Mouse (Mus musculus) lung, embryonic 14.5 days (tissue): Measurements from ENCODE around the gene Erlin1. TPM values are rescaled to one million over a fixed set of nuclear protein-coding genes. Genes with fewer than 3 reads are reported as not detected.

ENCODE experiments used
- ATAC-seq: fragments of 200-750 bp; cut with Nextera tagmentation; 2 replicates; pipeline ENCODE4 v1.8.0; 2017; ENCODE audit warnings: mild to moderate bottlenecking, moderate TSS enrichment, moderate library complexity; ENCODE audit not compliant: insufficient read depth
- DNase-seq: peaks from one replicate; pipeline ENCODE4 v3.0.0-alpha.2; 2015
- H3K27ac ChIP-seq: fragments of 300-500 bp; sonication (generic); 2 replicates; pipeline ENCODE4 v1.5.1; 2014; ENCODE audit warnings: low read depth, mild to moderate bottlenecking, moderate library complexity
- H3K27me3 ChIP-seq: fragments of 300-500 bp; sonication (generic); 2 replicates; pipeline ENCODE4 v1.6.1; 2014; ENCODE audit warnings: low read length, control low read depth; ENCODE audit not compliant: insufficient read depth
- H3K36me3 ChIP-seq: fragments of 300-500 bp; sonication (generic); 2 replicates; pipeline ENCODE4 v1.6.1; 2014; ENCODE audit warnings: control low read depth; ENCODE audit not compliant: insufficient read depth
- H3K4me1 ChIP-seq: fragments of 300-500 bp; sonication (generic); 2 replicates; pipeline ENCODE4 v1.6.1; 2014; ENCODE audit warnings: antibody characterized with exemption, control low read depth; ENCODE audit not compliant: insufficient read depth
- H3K4me2 ChIP-seq: fragments of 300-500 bp; sonication (generic); 2 replicates; pipeline ENCODE4 v1.6.1; 2014; ENCODE audit warnings: mild to moderate bottlenecking
- H3K4me3 ChIP-seq: fragments of 300-500 bp; sonication (generic); 2 replicates; pipeline ENCODE4 v1.5.1; 2014; ENCODE audit warnings: low read depth, low read length
- H3K9ac ChIP-seq: fragments of 300-500 bp; sonication (generic); 2 replicates; pipeline ENCODE4 v1.6.1; 2014
- H3K9me3 ChIP-seq: fragments of 300-500 bp; sonication (generic); 2 replicates; pipeline ENCODE4 v1.6.1; 2016; ENCODE audit warnings: low read depth, low read length, control low read depth
- CTCF ChIP-seq: IDR thresholded peaks from 2 replicates; pipeline ENCODE4 v1.5.1; 2016; ENCODE audit warnings: antibody characterized with exemption, low read depth
- WGBS: fragments of 180-500 bp; shearing (Covaris S2); extraction: QIAGEN DNeasy Blood & Tissue Kit; methylation state at CpG from one replicate; pipeline ENCODE4 v1.1.7; 2014; 5-methylcytosine and 5-hydroxymethylcytosine counted together
- polyA plus RNA-seq: library from polyadenylated mRNA; unstranded; fragments of >200 nt; fragmentation: Nextera tagmentation; extraction: Ambion mirVana; gene quantifications from 2 replicates; pipeline ENCODE4 v1.2.1, GENCODE M21; 2014

Erlin1 gene
- polyA plus RNA-seq, 1 experiment from 2014 or later: 34.8 TPM

DNA sequence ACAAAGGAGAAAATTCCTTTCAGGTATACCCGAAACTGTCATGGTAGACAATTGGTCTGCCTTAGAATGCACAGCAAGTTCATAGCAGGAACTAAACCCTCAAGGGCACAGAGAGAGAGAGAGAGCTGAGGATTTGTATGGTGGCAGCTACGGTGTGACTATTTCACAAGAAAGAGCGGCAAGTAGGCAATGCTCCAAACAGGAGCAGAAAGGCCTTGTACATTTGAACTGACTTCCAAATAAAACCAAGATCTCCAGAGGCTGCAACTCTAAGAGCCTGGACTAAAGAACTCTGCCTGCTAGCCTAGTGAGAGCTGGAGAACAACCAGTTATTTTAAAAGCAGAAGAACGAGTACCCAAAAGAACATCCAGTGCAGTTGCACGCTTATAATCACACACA lies 27.5 kb downstream of the Erlin1 start:
- Histone ChIP-seq H3K4me1 (no peaks in the 10 kb centered on the region), H3K9ac (no peak overlapping the region), H3K27me3 (no peaks in the 10 kb centered on the region), H3K4me3 (no peak overlapping the region), H3K27ac (no peak overlapping the region), H3K36me3 (peaks cover 51% of the 10 kb centered on the region), H3K4me2 (no peak overlapping the region), H3K9me3 (no peaks in the 10 kb centered on the region)
- DNase-seq (no peak), ATAC-seq (no peak)
- 79% methylated on average over 5 of the region's 5 CpGs for WGBS
- TF ChIP-seq CTCF: no peak

DNA sequence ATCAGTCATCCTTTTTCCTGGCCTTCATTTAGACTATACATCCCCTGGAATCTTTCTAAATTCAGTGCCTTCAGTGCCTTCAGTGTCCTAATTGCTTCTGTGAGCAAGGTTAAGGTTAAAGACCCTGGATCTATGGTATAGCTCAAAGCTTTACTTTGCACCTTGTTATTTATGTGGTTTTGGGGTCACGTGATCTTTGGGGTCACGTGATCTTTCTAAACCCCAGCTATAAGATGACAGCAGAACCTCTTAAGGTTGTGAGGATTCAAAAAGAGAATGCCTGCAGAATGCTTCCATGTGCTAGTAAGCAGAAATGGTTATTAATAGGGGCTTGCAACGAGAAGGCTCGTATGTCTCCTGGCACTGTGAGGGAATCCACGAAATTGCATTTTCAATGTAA lies 36.2 kb downstream of the Erlin1 start:
- H3K27me3 ChIP-seq: no peaks in the 10 kb centered on the region
- H3K9ac ChIP-seq: no peak overlapping the region
- ATAC-seq (no peak), DNase-seq (no peak)
- no peak overlapping the region for H3K27ac ChIP-seq
- H3K9me3 ChIP-seq: no peaks in the 10 kb centered on the region
- no peak for TF ChIP-seq CTCF
- no peaks in the 10 kb centered on the region for H3K4me1 ChIP-seq
- H3K4me2 ChIP-seq: no peak overlapping the region
- WGBS: 87% methylated on average over 5 of the region's 5 CpGs
- H3K36me3 ChIP-seq: peaks cover 36% of the 10 kb centered on the region
- no peak overlapping the region for H3K4me3 ChIP-seq

- no peak for DNase-seq
- Histone ChIP-seq H3K4me3 (no peak overlapping the region), H3K27ac (no peak overlapping the region), H3K4me2 (no peak overlapping the region), H3K9me3 (no peaks in the 10 kb centered on the region), H3K4me1 (no peaks in the 10 kb centered on the region), H3K9ac (no peak overlapping the region), H3K36me3 (peaks cover 27% of the 10 kb centered on the region), H3K27me3 (no peaks in the 10 kb centered on the region)
- ATAC-seq: no peak
- WGBS: 72% methylated on average over 11 of the region's 11 CpGs
- TF ChIP-seq CTCF: no peak
Measured at GRCm38 (mm10) chr19:44032046-44032744, 37.4 kb downstream of the Erlin1 start.

GRCm38 (mm10) chr19:44030024-44030423 lies 39.6 kb downstream of the Erlin1 start:
- Histone ChIP-seq H3K36me3 (peaks cover 10% of the 10 kb centered on the region; the same call in 1 of the 2 replicates), H3K27me3 (no peaks in the 10 kb centered on the region), H3K4me1 (0 out of 2 replicates have a peak, but pooled peaks cover 2% of the 10 kb centered on the region), H3K27ac (no peak overlapping the region), H3K4me3 (no peak overlapping the region), H3K9ac (no peak overlapping the region), H3K9me3 (no peaks in the 10 kb centered on the region), H3K4me2 (no peak overlapping the region)
- 77% methylated on average over 5 of the region's 5 CpGs for whole genome bisulfite sequencing
- DNase-seq (no peak), ATAC-seq (no peak)
- TF ChIP-seq CTCF: no peak

GRCm38 (mm10) chr19:44028972-44029371 lies 40.6 kb downstream of the Erlin1 start, which contains the start of gene Cyp2c23:
Gene Cyp2c23, minus strand, starts transcription at chr19:44029208.
- no peak for TF ChIP-seq CTCF
- 64% methylated on average over 6 of the region's 8 CpGs for WGBS
- no peak for DNase-seq
- Histone ChIP-seq H3K4me3 (no peak within 1 kb of the TSS), H3K36me3 (0 out of 2 replicates have a peak, but pooled peaks cover 5% of the 10 kb centered on the region), H3K9me3 (no peaks in the 10 kb centered on the region), H3K27ac (no peak within 1 kb of the TSS), H3K4me1 (0 out of 2 replicates have a peak, but pooled peaks cover 2% of the 10 kb centered on the region), H3K27me3 (no peaks in the 10 kb centered on the region), H3K9ac (no peak within 1 kb of the TSS), H3K4me2 (no peak within 1 kb of the TSS)
- ATAC-seq: no peak

GRCm38 (mm10) chr19:44026956-44027530 lies 42.5 kb downstream of the Erlin1 start:
- 48% methylated on average over 8 of the region's 8 CpGs for WGBS
- H3K4me1 ChIP-seq: 0 out of 2 replicates have a peak, but pooled peaks cover 2% of the 10 kb centered on the region
- TF ChIP-seq CTCF: no peak
- no peaks in the 10 kb centered on the region for H3K36me3 ChIP-seq
- no peak overlapping the region for H3K27ac ChIP-seq
- no peaks in the 10 kb centered on the region for H3K9me3 ChIP-seq
- ATAC-seq: no peak
- no peak overlapping the region for H3K4me2 ChIP-seq
- H3K9ac ChIP-seq: no peak overlapping the region
- no peak for DNase-seq
- H3K27me3 ChIP-seq: no peaks in the 10 kb centered on the region
- no peak overlapping the region for H3K4me3 ChIP-seq

- WGBS: 74% methylated on average over 13 of the region's 13 CpGs
- Histone ChIP-seq H3K36me3 (no peaks in the 10 kb centered on the region), H3K27me3 (no peaks in the 10 kb centered on the region), H3K4me2 (no peak overlapping the region), H3K27ac (no peak overlapping the region), H3K4me3 (no peak overlapping the region), H3K4me1 (0 out of 2 replicates have a peak, but pooled peaks cover 2% of the 10 kb centered on the region), H3K9me3 (no peaks in the 10 kb centered on the region), H3K9ac (no peak overlapping the region)
- DNase-seq (no peak), ATAC-seq (no peak)
- TF ChIP-seq CTCF: no peak
Measured at GRCm38 (mm10) chr19:44024921-44025585, 44.5 kb downstream of the Erlin1 start.
